Mouse (Mus musculus): Measurements from ENCODE around the gene Tex52. TPM values are rescaled to one million over a fixed set of nuclear protein-coding genes. Genes with fewer than 3 reads are reported as not detected.
"Not testable (repeated sequence)": the region's sequence is repeated elsewhere in the genome, so short reads cannot be mapped to it uniquely, and the experiment has no call there.

Tex52 gene
- total and polyA plus RNA-seq, 3 experiments: 0.07 TPM; not detected in 2

DNA sequence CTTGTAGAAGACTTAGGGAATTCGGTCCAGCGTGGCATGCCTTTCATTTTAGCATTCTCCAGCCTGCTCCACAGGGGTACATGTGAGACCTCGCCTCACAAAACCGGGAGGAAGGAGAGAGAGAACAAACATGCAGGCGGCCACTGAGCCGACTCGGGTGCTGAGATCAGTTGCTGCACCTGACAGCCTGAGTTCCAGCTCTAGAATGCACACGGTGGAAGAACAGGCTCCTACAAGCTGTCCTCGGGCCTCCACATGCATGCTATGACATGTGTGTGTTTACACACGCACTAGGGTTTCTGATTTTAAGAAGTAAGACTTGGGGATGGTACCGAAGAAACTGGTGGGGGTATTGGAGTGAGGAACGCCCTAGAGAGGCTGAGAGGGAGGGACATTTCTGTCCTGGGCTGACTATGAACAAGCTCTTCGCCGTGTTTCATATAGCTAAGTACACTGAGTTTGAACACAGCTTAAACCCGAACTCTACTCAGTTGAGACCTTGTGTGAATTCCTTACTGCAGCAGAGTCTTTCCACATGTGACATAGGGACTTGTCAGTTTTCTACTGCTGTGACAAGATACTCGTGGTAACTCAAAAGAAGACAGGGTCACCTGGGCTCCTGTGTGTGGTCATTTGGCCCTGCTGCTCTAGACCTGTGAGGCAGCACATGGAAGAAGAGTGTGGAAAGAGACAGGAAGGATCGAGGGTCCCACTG lies 1.3 kb downstream of the Tex52 start:
- peaks cover 0 to 2% of the 10 kb centered on the region in 2 experiments; a peak in 1 of 4 replicates for H3K36me3 ChIP-seq (ENCODE audit: control insufficient read depth in 1 of 2, insufficient read depth in 2 of 2, low read length in 2 of 2)

DNA sequence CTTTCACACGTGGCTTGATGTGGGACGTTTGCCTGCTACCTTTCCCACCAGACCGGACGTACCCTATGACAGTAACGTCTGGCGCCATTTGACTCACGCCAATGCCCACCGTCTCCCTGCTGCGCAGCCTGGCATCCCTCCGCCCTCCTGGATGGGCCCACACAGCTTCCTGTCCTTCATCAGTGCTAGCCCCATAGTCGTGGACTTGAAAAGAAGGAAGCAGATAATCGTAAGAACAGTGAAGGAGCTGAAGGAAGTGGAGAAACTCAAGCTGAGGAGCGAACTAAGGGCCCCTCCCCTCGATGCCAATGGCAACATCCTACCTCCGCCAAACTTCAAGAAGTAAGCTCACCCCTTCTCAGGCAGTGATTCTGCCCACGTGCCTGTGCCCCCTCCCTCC lies 4.4 kb downstream of the Tex52 start:
- no peaks in the 10 kb centered on the region for H3K9me3 ChIP-seq (replicated peaks; ENCODE audit: insufficient read depth, low read length)
- no peak overlapping the region for H3K27ac ChIP-seq (ENCODE audit: control insufficient read depth, low read depth, low read length)
- H3K9ac ChIP-seq (ENCODE audit: control insufficient read depth, low read depth, low read length, poor library complexity, severe bottlenecking): no peak overlapping the region
- no peak overlapping the region for H3K4me3 ChIP-seq (ENCODE audit: control insufficient read depth in 1 of 2, insufficient read depth in 1 of 2, low read depth in 2 of 2, low read length in 2 of 2)
- no peak for TF ChIP-seq CHD1 (IDR thresholded peaks at IDR 0.05; ENCODE audit: low read depth, low read length)
- TF ChIP-seq SIN3A (IDR thresholded peaks at IDR 0.05; ENCODE audit: low read length): no peak
- TF ChIP-seq MAX (IDR thresholded peaks at IDR 0.05; ENCODE audit: low read length): no peak
- no peak for TF ChIP-seq TCF12 (IDR thresholded peaks at IDR 0.05; ENCODE audit: low read depth, low read length)
- TF ChIP-seq EP300 (IDR thresholded peaks at IDR 0.05; ENCODE audit: low read depth in 1 of 2, low read length in 2 of 2): no peak
- TF ChIP-seq KAT2A (conservative IDR thresholded peaks at IDR 0.05; ENCODE audit: low read depth, low read length): no peak
- no peak for TF ChIP-seq RCOR1 (IDR thresholded peaks at IDR 0.05; ENCODE audit: low read depth, low read length)
- TF ChIP-seq POLR2AphosphoS5 (IDR thresholded peaks at IDR 0.05; ENCODE audit: borderline replicate concordance, low read depth, low read length): no peak
- no peak for TF ChIP-seq TBP (IDR thresholded peaks at IDR 0.05; ENCODE audit: low read depth, low read length)
- TF ChIP-seq ZC3H11A (IDR thresholded peaks at IDR 0.05; ENCODE audit: low read depth, low read length): no peak
- H3K4me1 ChIP-seq (ENCODE audit: control insufficient read depth in 1 of 2, insufficient read depth in 2 of 2, low read length in 2 of 2): peaks cover 0 to 8% of the 10 kb centered on the region in 2 experiments; a peak in 1 of 4 replicates
- no peaks in the 10 kb centered on the region for H3K79me2 ChIP-seq (ENCODE audit: control insufficient read depth, insufficient read depth, low read length, poor library complexity)
- no peaks in the 10 kb centered on the region for H3K27me3 ChIP-seq (ENCODE audit: control insufficient read depth in 1 of 2, insufficient read depth in 2 of 2, low read length in 2 of 2)
- DNase-seq (ENCODE audit: low read depth, low spot score): no peak
- no peaks in the 10 kb centered on the region for H3K36me3 ChIP-seq (ENCODE audit: control insufficient read depth in 1 of 2, insufficient read depth in 2 of 2, low read length in 2 of 2)

More for the DNA sequence above, 1.3 kb downstream of the Tex52 start:
- DNase-seq (ENCODE audit: low read depth, low spot score): no peak
- H3K9me3 ChIP-seq (replicated peaks; ENCODE audit: insufficient read depth, low read length): no peaks in the 10 kb centered on the region
- H3K27me3 ChIP-seq (ENCODE audit: control insufficient read depth in 1 of 2, insufficient read depth in 2 of 2, low read length in 2 of 2): no peaks in the 10 kb centered on the region
- peaks cover 0 to 4% of the 10 kb centered on the region in 2 experiments; a peak in 1 of 4 replicates for H3K4me1 ChIP-seq (ENCODE audit: control insufficient read depth in 1 of 2, insufficient read depth in 2 of 2, low read length in 2 of 2)
- no peak overlapping the region for H3K27ac ChIP-seq (ENCODE audit: control insufficient read depth, low read depth, low read length)
- no peak for TF ChIP-seq TBP (IDR thresholded peaks at IDR 0.05; ENCODE audit: low read depth, low read length)
- peak; percentile 55; the same call in 1 of the 2 replicates for TF ChIP-seq POLR2AphosphoS2 (IDR thresholded peaks at IDR 0.05; ENCODE audit: low read length)
- TF ChIP-seq EP300 (IDR thresholded peaks at IDR 0.05; ENCODE audit: low read depth in 1 of 2, low read length in 2 of 2): no peak
- TF ChIP-seq HCFC1 (IDR thresholded peaks at IDR 0.05; ENCODE audit: low read depth, low read length): no peak
- H3K79me2 ChIP-seq (ENCODE audit: control insufficient read depth, insufficient read depth, low read length, poor library complexity): no peaks in the 10 kb centered on the region
- no peak overlapping the region for H3K9ac ChIP-seq (ENCODE audit: control insufficient read depth, low read depth, low read length, poor library complexity, severe bottlenecking)
- no peak overlapping the region for H3K4me3 ChIP-seq (ENCODE audit: control insufficient read depth in 1 of 2, insufficient read depth in 1 of 2, low read depth in 2 of 2, low read length in 2 of 2)

DNA sequence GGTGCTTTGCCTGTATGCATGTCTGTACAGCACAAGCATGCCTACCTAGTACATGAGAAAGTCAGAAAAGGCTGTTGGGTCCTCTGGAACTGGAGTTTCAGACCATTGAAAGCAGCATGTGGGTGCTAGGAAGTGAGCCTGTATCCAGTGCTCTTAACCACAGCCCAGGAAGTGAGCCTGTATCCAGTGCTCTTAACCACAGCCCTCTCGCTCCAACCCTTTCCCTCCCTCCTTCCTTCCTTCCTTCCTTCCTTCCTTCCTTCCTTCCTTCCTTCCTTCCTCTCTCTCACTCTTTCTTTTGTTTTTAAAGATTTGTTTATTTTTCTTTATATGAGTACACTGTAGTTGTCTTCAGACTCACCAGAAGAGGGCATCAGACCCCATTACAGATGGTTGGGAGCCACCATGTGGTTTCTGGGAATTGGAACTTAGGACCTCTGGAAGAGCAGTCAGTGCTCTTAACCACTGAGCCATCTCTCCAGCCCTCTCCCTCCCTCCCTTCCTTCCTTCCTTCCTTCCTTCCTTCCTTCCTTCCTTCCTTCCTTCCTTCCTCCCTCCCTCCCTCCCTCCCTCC lies 5.4 kb downstream of the Tex52 start:
- H3K27ac ChIP-seq (ENCODE audit: control insufficient read depth, low read depth, low read length); H3K79me2 ChIP-seq (ENCODE audit: control insufficient read depth, insufficient read depth, low read length, poor library complexity); H3K27me3 ChIP-seq (ENCODE audit: control insufficient read depth in 1 of 2, insufficient read depth in 2 of 2, low read length in 2 of 2); H3K4me3 ChIP-seq (ENCODE audit: control insufficient read depth in 1 of 2, insufficient read depth in 1 of 2, low read depth in 2 of 2, low read length in 2 of 2); H3K4me1 ChIP-seq (ENCODE audit: control insufficient read depth in 1 of 2, insufficient read depth in 2 of 2, low read length in 2 of 2); H3K36me3 ChIP-seq (ENCODE audit: control insufficient read depth in 1 of 2, insufficient read depth in 2 of 2, low read length in 2 of 2); H3K9me3 ChIP-seq (replicated peaks; ENCODE audit: insufficient read depth, low read length); H3K9ac ChIP-seq (ENCODE audit: control insufficient read depth, low read depth, low read length, poor library complexity, severe bottlenecking); DNase-seq (ENCODE audit: low read depth, low spot score): not testable (repeated sequence)
- TF ChIP-seq SMC3 (IDR thresholded peaks at IDR 0.05; ENCODE audit: low read depth, low read length): peak; percentile 37; the same call in 1 of the 2 replicates
- TF ChIP-seq CTCF (IDR thresholded peaks at IDR 0.05 in 2 of 3, conservative IDR thresholded peaks at IDR 0.05 in 1 of 3; ENCODE audit: control insufficient read depth in 1 of 3, insufficient read depth in 1 of 3, low read depth in 2 of 3, low read length in 3 of 3, poor library complexity in 1 of 3, severe bottlenecking in 1 of 3): peak in 1 of 3 experiments; percentile 40; a peak in 2 of 6 replicates
